Mouse (Mus musculus): Measurements from ENCODE around the gene C530008M17Rik. TPM values are rescaled to one million over a fixed set of nuclear protein-coding genes. Genes with fewer than 3 reads are reported as not detected.

Gene C530008M17Rik
- total and polyA plus RNA-seq, 3 experiments, result 0.04 to 0.44 TPM; not detected in 1

DNA sequence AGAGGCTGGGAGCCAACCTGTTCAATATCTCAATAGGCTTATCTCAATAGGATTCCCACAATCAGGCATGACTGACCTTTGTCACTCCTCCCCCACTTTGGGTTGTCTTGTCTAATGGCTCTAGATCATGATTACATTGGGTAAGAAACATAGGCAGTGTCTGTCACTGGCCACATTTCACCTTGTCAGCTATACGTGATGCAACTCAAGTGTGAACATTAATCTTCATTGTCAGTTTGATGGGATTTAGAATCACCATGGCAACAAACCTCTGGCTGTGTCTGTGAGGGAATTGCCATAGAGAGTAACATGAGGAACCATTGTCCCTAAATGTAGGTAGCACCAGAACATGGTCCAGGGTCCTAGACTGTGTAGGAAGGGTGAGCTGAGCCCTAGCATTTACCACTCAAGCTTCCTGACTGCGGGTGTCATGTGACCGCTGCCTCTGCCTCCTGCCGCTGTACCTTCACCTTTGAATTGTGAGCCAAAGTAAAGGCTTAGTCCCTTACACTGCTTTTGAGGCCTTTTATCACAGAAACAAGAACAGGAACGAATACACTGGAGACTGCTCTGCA, 5.1 kb upstream of the C530008M17Rik start:
- dilution Hi-C loops (cut with MboI; ENCODE audit: extremely low pct_ligation_motif_present, extremely low pct_unique_long_range_greater_than_20kb, low sequenced_read_pairs) (no loop called here), in situ Hi-C loops (cut with MboI; ENCODE audit: low pct_ligation_motif_present, low pct_unique_long_range_greater_than_20kb, low sequenced_read_pairs) (no loop called here)
- Histone ChIP-seq H3K4me2 (ENCODE audit: insufficient read depth, low read depth, poor library complexity, severe bottlenecking) (no peak overlapping the region), H3K27ac (ENCODE audit: insufficient read depth, low read depth) (no peak overlapping the region), H3K27me3 (replicated peaks) (no peaks in the 10 kb centered on the region), H3K4me3 (replicated peaks in 1 of 3; ENCODE audit: low read depth in 2 of 3, low read length in 2 of 3, poor library complexity in 1 of 3) (no peak overlapping the region), H3K36me3 (replicated peaks in 1 of 2; ENCODE audit: control insufficient read depth in 1 of 2, insufficient read depth in 1 of 2, low read length in 1 of 2) (peaks cover 0 to 9% of the 10 kb centered on the region in 2 experiments), H3K9me3 (replicated peaks; ENCODE audit: low read length) (no peaks in the 10 kb centered on the region), H3K4me1 (ENCODE audit: control insufficient read depth in 1 of 2, insufficient read depth in 2 of 2) (no peaks in the 10 kb centered on the region), H3K79me2 (replicated peaks; ENCODE audit: control insufficient read depth, extremely low read depth, insufficient read depth, poor library complexity, severe bottlenecking) (no peaks in the 10 kb centered on the region), H3K9ac (ENCODE audit: insufficient read depth, low read depth) (no peak overlapping the region)
- DNase-seq (ENCODE audit: extremely low read depth), result no peak
- no peak for TF ChIP-seq ZC3H11A (IDR thresholded peaks at IDR 0.05; ENCODE audit: low read depth, low read length)
- no peak for TF ChIP-seq CTCF (conservative IDR thresholded peaks at IDR 0.05 in 1 of 2, IDR thresholded peaks at IDR 0.05 in 1 of 2; ENCODE audit: low read depth in 2 of 2, low read length in 2 of 2)
- no peak for TF ChIP-seq MAFK (IDR thresholded peaks at IDR 0.05; ENCODE audit: insufficient replicate concordance, low read length)
- no peak for TF ChIP-seq SIN3A (IDR thresholded peaks at IDR 0.05; ENCODE audit: low read length)
- TF ChIP-seq MEF2A (IDR thresholded peaks at IDR 0.05; ENCODE audit: borderline replicate concordance, low read depth, low read length), result no peak
- TF ChIP-seq RCOR1 (conservative IDR thresholded peaks at IDR 0.05; ENCODE audit: low read depth, low read length), result no peak
- no peak for TF ChIP-seq MAX (IDR thresholded peaks at IDR 0.05; ENCODE audit: low read length)
- TF ChIP-seq MAZ (IDR thresholded peaks at IDR 0.05; ENCODE audit: low read depth, low read length), result no peak
- no peak for TF ChIP-seq EP300 (IDR thresholded peaks at IDR 0.05; ENCODE audit: low read length)
- no peak for TF ChIP-seq ETS1 (conservative IDR thresholded peaks at IDR 0.05; ENCODE audit: low read depth, low read length)

DNA sequence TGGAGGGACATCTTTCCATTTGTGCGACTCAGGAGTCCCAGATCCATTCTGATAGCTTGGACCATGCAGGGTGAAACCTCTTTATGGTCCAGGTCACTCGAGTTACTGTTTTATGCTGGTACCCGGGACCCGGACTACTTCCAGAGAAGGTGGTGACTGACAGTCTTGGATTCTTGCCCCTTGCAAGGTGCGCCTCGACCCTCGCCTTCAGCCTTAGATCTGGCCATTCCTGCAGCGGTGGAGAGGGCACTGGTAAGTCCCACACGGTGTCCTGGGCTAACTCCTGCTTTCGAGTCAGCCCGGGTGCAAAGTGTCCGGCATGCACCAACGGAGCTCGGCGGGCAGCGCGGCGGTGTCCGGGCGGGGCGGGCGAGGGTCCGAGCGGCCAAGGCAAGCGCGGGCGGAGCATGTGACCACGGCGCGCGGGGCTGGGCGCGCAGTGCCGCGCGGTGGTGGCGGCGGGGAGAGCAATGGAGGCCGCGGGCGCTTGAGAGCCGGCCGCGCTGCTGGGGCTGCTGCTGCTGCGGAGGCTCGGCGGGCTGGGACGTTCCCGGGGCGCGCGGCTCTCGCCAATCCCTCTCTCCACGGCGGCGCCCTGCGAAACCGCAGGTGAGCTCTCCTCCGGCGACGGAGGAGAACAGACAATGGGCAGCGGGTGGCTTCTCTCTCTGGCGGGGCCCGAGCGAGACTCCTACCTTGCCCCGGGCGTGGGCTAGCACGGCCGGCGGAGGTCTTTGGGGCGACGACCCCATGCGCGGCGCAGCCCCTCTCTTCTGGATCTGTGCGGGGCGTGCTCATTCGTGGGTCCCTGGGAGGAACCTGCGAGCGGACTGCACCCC, 1.2 kb downstream of the C530008M17Rik start:
- dilution Hi-C loops (cut with MboI; ENCODE audit: extremely low pct_ligation_motif_present, extremely low pct_unique_long_range_greater_than_20kb, low sequenced_read_pairs), result no loop called here
- Histone ChIP-seq H3K4me1 (ENCODE audit: control insufficient read depth in 1 of 2, insufficient read depth in 2 of 2) (no peaks in the 10 kb centered on the region), H3K27me3 (replicated peaks) (no peaks in the 10 kb centered on the region), H3K27ac (ENCODE audit: insufficient read depth, low read depth) (no peak overlapping the region), H3K4me2 (ENCODE audit: insufficient read depth, low read depth, poor library complexity, severe bottlenecking) (no peak overlapping the region), H3K9ac (ENCODE audit: insufficient read depth, low read depth) (no peak overlapping the region), H3K9me3 (replicated peaks; ENCODE audit: low read length) (no peaks in the 10 kb centered on the region), H3K36me3 (replicated peaks in 1 of 2; ENCODE audit: control insufficient read depth in 1 of 2, insufficient read depth in 1 of 2, low read length in 1 of 2) (no peaks in the 10 kb centered on the region), H3K4me3 (replicated peaks in 1 of 3; ENCODE audit: low read depth in 2 of 3, low read length in 2 of 3, poor library complexity in 1 of 3) (no peak overlapping the region), H3K79me2 (replicated peaks; ENCODE audit: control insufficient read depth, extremely low read depth, insufficient read depth, poor library complexity, severe bottlenecking) (no peaks in the 10 kb centered on the region)
- in situ Hi-C loops (cut with MboI; ENCODE audit: low pct_ligation_motif_present, low pct_unique_long_range_greater_than_20kb, low sequenced_read_pairs), result no loop called here
- TF ChIP-seq E2F4 (IDR thresholded peaks at IDR 0.05; ENCODE audit: insufficient replicate concordance, low read depth, low read length) (no peak), MEF2A (IDR thresholded peaks at IDR 0.05; ENCODE audit: borderline replicate concordance, low read depth, low read length) (no peak), MAFK (IDR thresholded peaks at IDR 0.05; ENCODE audit: insufficient replicate concordance, low read length) (no peak), CHD2 (IDR thresholded peaks at IDR 0.05; ENCODE audit: low read length) (no peak), NELFE (IDR thresholded peaks at IDR 0.05; ENCODE audit: low read depth, low read length) (no peak), RAD21 (IDR thresholded peaks at IDR 0.05; ENCODE audit: low read depth, low read length) (no peak), ZNF384 (IDR thresholded peaks at IDR 0.05; ENCODE audit: low read depth, low read length) (no peak), MAZ (IDR thresholded peaks at IDR 0.05; ENCODE audit: low read depth, low read length) (no peak), POLR2A (IDR thresholded peaks at IDR 0.05; ENCODE audit: low read depth, low read length) (no peak)
- DNase-seq (ENCODE audit: extremely low read depth), result no peak

Data from CH12.LX (cell line).